Mouse (Mus musculus): ENCODE results near the gene Rpl13a.
A peak's percentile ranks its signal among the peaks of the same experiment; 100 is the strongest.

Rpl13a gene

DNA sequence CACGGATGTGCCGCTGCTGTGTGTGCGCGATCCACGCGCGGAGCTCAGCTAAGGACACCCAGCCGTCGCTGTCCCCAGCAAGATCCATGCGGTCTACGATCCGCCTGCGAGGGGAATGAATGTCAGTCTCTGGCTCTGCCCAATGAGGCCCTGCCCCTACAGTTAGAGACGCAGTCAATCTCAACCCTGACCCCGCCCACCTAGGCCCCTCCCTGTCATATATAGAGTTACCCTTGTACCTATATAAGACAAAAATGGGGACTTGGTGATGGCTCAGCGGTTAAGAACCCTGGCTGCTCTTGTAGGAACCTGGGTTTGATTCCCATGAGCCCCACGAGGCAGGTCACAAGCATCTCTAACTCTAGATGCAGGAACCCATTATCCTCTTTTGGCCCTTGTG lies 40.0 kb downstream of the Rpl13a start:
- no peak for DNase-seq

DNA sequence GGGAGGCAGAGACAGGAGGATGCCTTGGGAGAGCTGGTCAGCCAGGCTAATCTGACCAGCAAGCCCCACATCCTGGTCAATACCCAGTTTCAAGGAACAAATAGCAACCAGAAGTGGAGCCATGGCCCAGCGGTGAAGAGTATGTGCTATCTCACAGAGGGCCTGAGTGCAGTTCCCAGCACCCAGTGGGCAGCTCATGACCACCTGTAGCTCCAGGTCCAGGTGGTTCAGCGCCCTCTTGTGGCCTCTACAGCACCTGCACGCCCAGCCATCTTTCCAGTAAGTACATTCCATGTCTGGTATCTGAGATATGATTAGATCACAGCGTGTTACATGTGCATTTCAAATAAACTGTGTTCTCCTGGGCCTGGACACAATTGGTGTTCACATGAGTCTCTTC lies 42.5 kb downstream of the Rpl13a start:
- DNase-seq: no peak

DNA sequence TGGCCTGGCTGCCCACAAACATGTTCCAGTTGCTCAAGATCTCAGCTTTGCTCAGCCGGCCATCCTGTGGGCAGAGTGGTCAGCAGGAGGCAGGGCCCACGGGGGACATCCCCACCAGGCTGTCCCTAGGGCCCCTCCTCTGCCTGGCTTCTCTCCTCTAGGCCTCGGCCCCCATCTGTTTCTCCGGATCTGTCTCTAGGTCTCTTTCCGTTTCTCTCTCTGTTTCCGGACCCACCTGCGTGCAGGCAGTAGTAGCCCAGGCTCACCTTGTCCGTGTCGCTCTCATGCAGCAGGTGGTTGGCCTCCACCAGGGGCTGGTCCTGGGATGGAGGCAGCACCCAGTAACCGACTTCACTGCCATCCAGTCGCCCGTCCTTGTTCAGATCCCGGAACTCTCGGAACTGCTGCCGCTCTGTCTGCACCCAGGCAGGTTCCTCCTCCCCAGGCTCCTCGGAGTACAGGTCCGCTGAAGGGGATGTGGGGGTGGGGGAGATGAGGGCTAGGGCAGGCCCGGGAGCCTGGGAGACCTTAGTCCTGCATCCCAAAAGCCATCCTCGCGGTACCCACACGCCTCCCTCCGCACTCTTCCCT lies 45.2 kb downstream of the Rpl13a start:
- DNase-seq: no peak

DNA sequence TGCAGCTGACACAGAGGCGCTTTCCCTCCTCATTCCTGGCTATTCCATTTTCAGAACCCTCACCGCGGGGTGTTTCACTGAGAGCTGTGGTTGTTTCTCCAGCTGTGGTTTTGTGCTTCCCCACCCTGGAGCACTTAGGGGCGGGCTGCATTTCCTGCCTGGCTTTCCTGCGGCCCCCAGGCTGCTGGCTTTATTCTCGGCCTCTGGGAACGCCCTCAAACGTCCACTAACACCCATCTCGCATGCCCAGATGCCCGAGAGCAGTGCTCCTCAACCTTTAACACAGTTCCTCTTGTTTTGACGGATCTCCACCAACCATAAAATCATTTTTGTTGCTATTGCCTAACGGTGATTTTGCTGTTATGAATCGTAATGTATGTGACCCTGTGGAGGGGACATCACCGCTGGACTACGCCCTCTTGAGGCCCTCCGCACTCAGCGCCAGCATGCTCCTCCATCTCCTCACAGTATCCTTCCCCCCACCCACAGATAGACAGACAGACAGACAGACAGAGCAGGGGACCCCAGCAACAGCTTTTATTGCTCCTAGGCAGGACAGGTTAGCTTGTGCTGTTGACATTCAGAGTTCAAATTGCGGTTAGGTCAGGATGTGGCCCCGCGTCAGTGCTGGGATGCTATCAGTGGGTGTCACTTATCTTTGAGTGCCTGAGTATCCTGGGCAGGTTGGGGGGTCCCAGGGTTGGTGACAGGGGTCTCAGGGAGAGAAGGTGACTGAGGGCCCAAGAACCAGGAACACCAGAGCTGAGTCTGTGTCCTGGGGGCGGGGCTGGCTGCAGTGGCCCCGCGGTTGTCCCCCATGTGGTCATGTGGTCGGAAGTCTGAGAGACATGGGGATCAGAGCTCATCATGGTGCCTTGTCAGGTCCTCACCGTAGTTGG lies 45.9 kb downstream of the Rpl13a start:
- peak; percentile 57 to 61 for DNase-seq

DNA sequence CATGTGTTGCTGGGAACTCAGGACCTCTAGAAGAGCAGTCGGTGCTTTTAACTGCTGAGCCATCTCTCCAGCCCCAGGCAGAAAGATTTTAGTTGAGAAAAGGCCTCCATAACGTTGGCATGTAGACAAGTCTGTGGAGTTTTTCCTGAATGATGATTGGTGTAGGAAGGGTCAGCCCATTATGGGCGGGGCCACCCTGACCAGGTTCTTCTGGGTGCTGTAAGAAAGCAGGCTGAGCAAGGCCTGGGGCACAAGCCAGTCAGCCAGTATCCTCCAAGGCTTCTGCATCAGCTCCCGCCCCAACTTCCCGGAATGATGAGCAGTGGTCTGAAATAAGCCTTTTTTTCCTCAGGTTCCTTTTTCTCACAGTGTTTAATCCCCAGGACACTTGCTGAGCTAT lies 47.5 kb downstream of the Rpl13a start:
- DNase-seq: no peak

DNA sequence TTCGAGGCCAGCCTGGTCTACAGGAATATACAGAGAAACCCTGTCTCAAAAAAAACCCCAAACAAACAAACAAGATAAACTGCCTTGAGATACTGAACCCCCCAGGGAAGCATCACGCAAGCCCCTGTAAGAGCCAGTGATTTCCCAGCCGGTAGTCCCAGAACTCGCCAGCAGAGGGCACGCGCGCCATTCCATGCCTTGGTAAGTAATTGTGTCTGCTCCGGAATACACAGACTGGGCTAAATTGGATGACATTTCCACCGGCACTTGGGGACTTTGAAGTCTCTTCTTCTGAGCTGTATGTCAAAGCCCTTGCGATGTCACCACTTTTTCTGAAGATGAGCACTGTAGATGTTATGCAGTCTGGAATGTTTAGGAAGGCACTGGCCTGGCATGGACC lies 48.7 kb downstream of the Rpl13a start:
- DNase-seq: peak; percentile 80 to 96

DNA sequence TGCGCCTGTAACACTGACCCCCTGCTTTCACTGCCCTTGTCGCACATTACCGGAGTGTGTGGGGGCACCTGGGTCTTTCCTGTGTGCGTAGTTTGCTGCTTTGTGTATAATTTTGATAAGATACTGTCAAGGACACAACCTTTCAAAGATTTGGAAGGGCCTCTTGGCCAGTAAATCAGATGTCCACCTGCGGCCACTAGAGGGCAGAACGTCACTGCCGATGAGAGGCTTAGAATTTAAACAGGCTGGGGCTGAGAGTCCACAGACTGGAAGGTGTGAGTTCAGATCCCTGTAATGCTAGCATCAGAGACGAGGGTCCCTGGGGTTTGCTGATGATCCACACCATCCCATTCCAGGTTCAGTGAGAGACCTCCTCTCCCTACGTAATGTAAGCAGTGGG lies 50.0 kb downstream of the Rpl13a start:
- DNase-seq: peak; percentile 60 to 81

DNA sequence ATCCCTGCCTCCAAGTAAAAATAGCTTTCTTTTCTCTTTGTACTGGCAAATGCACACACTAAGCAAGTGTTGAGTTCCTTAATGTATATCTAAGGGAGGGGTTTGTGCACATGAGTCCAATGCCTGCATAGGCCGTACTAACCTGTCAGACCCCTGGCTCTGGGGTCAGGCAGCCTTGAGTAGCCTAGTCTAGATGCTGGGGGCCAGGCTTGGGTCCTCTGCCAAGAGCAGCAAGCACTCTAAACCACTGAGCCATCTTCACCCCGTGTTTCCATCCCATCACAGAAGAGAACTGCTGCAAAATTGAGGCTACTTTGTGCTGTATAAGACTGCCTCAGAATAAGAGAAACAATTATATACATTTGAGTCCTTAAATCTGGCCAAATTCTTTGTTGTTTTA lies 50.7 kb downstream of the Rpl13a start:
- no peak for DNase-seq

DNA sequence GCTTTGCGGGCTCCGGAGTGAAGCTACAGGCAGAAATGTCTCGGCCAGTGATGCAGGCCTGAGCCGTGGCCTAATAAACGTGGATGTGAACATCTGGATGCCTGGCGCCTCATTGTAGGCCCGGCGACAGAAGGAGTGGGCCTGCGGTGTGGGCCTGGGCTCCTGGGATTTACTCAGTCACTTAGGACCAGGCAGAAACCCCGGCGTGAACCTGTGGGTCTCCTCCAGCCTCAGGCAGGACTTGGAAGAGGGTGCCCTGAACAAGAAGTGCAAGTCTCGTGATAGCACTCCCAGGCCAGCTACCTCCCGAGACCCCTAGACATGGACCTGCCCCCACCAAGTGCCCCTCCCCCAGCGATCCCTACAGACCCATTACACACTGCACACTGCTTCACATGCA lies 51.2 kb downstream of the Rpl13a start:
- DNase-seq: no peak

DNA sequence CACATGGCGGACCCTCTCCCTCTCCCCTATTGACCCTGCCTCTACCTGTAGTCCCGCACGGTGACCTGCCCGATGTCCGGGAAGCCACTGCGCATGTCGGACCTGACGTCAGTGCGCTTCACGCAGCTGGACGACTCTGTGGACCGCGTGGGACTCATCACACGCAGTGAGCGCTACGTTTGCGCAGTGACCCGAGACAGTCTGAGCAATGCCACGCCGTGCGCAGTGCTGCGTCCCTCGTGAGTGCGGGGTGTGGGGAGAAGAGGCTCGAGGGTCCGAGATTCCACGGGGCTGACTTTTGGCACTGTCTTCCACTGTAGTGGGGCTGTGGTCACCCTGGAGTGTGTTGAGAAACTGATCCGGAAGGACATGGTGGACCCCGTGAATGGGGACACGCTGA lies 52.1 kb downstream of the Rpl13a start:
- DNase-seq: no peak
